Mouse (Mus musculus): ENCODE results near the gene Acvrl1. TPM values are rescaled to one million over a fixed set of nuclear protein-coding genes. Genes with fewer than 3 reads are reported as not detected.

The Acvrl1 gene
- polyA plus RNA-seq, 1 experiment from 2014 or later: 4.4 TPM

- H3K4me1 ChIP-seq (ENCODE audit: control insufficient read depth, insufficient read depth, low read length): peaks cover 15% of the 10 kb centered on the region
- H3K9me3 ChIP-seq (ENCODE audit: control insufficient read depth, low read length): no peaks in the 10 kb centered on the region
- H3K27me3 ChIP-seq (ENCODE audit: control insufficient read depth, insufficient read depth, low read length): no peaks in the 10 kb centered on the region
- no peak overlapping the region for H3K27ac ChIP-seq (replicated peaks; ENCODE audit: low read depth, low read length)
- DNase-seq: peak; percentile 62
- WGBS: 30% methylated on average over 4 of the region's 4 CpGs
- no peak for ATAC-seq (ENCODE audit: low FRiP score, low TSS enrichment)
- H3K4me3 ChIP-seq (replicated peaks; ENCODE audit: low read depth, low read length): no peak overlapping the region
- H3K4me2 ChIP-seq (ENCODE audit: low read length): no peak overlapping the region
- H3K36me3 ChIP-seq (ENCODE audit: control insufficient read depth, insufficient read depth, low read length): no peaks in the 10 kb centered on the region
- H3K9ac ChIP-seq (replicated peaks; ENCODE audit: low read length): no peak overlapping the region
Measured at GRCm38 (mm10) chr15:101088291-101088690, 40.0 kb upstream of the Acvrl1 start.

GRCm38 (mm10) chr15:101091551-101091950 is 36.8 kb upstream of the Acvrl1 start:
- no peaks in the 10 kb centered on the region for H3K27me3 ChIP-seq (ENCODE audit: control insufficient read depth, insufficient read depth, low read length)
- H3K9ac ChIP-seq (replicated peaks; ENCODE audit: low read length): no peak overlapping the region
- no peak overlapping the region for H3K27ac ChIP-seq (replicated peaks; ENCODE audit: low read depth, low read length)
- ATAC-seq (ENCODE audit: low FRiP score, low TSS enrichment): no peak
- H3K9me3 ChIP-seq (ENCODE audit: control insufficient read depth, low read length): no peaks in the 10 kb centered on the region
- no peak overlapping the region for H3K4me2 ChIP-seq (ENCODE audit: low read length)
- peaks cover 26% of the 10 kb centered on the region for H3K4me1 ChIP-seq (ENCODE audit: control insufficient read depth, insufficient read depth, low read length)
- DNase-seq: no peak
- 96% methylated on average over 8 of the region's 8 CpGs for WGBS
- no peak overlapping the region for H3K4me3 ChIP-seq (replicated peaks; ENCODE audit: low read depth, low read length)
- no peaks in the 10 kb centered on the region for H3K36me3 ChIP-seq (ENCODE audit: control insufficient read depth, insufficient read depth, low read length)

GRCm38 (mm10) chr15:101092121-101092828 is 36.0 kb upstream of the Acvrl1 start:
- peak overlapping the region; percentile 34 for H3K4me2 ChIP-seq (ENCODE audit: low read length)
- H3K27ac ChIP-seq (replicated peaks; ENCODE audit: low read depth, low read length): peak overlapping the region; percentile 67
- H3K36me3 ChIP-seq (ENCODE audit: control insufficient read depth, insufficient read depth, low read length): no peaks in the 10 kb centered on the region
- no peaks in the 10 kb centered on the region for H3K27me3 ChIP-seq (ENCODE audit: control insufficient read depth, insufficient read depth, low read length)
- 24% methylated on average over 14 of the region's 14 CpGs for WGBS
- no peaks in the 10 kb centered on the region for H3K9me3 ChIP-seq (ENCODE audit: control insufficient read depth, low read length)
- peaks cover 27% of the 10 kb centered on the region for H3K4me1 ChIP-seq (ENCODE audit: control insufficient read depth, insufficient read depth, low read length)
- DNase-seq (peak; percentile 52), ATAC-seq (ENCODE audit: low FRiP score, low TSS enrichment) (peak; percentile 44; the same call in 1 of the 2 replicates)
- no peak overlapping the region for H3K4me3 ChIP-seq (replicated peaks; ENCODE audit: low read depth, low read length)
- H3K9ac ChIP-seq (replicated peaks; ENCODE audit: low read length): no peak overlapping the region

GRCm38 (mm10) chr15:101092829-101093648 is 35.3 kb upstream of the Acvrl1 start:
- DNase-seq (peak; percentile 81), ATAC-seq (ENCODE audit: low FRiP score, low TSS enrichment) (peak; percentile 88)
- Histone ChIP-seq H3K27ac (replicated peaks; ENCODE audit: low read depth, low read length) (peak overlapping the region; percentile 67), H3K4me2 (ENCODE audit: low read length) (peak overlapping the region; percentile 34), H3K4me3 (replicated peaks; ENCODE audit: low read depth, low read length) (no peak overlapping the region), H3K9me3 (ENCODE audit: control insufficient read depth, low read length) (no peaks in the 10 kb centered on the region), H3K4me1 (ENCODE audit: control insufficient read depth, insufficient read depth, low read length) (peaks cover 34% of the 10 kb centered on the region), H3K36me3 (ENCODE audit: control insufficient read depth, insufficient read depth, low read length) (no peaks in the 10 kb centered on the region), H3K9ac (replicated peaks; ENCODE audit: low read length) (no peak overlapping the region), H3K27me3 (ENCODE audit: control insufficient read depth, insufficient read depth, low read length) (no peaks in the 10 kb centered on the region)
- 7% methylated on average over 25 of the region's 25 CpGs for WGBS

- Histone ChIP-seq H3K4me3 (replicated peaks; ENCODE audit: low read depth, low read length) (no peak overlapping the region), H3K9me3 (ENCODE audit: control insufficient read depth, low read length) (no peaks in the 10 kb centered on the region), H3K4me1 (ENCODE audit: control insufficient read depth, insufficient read depth, low read length) (peaks cover 33% of the 10 kb centered on the region), H3K4me2 (ENCODE audit: low read length) (no peak overlapping the region), H3K27me3 (ENCODE audit: control insufficient read depth, insufficient read depth, low read length) (no peaks in the 10 kb centered on the region), H3K36me3 (ENCODE audit: control insufficient read depth, insufficient read depth, low read length) (no peaks in the 10 kb centered on the region), H3K27ac (replicated peaks; ENCODE audit: low read depth, low read length) (peak overlapping the region; percentile 67; the same call in 1 of the 2 replicates), H3K9ac (replicated peaks; ENCODE audit: low read length) (no peak overlapping the region)
- ATAC-seq (ENCODE audit: low FRiP score, low TSS enrichment): no peak
- DNase-seq: no peak
- WGBS: 37% methylated on average over 6 of the region's 6 CpGs
Measured at GRCm38 (mm10) chr15:101093988-101094387, 34.3 kb upstream of the Acvrl1 start.

GRCm38 (mm10) chr15:101094979-101095378 is 33.3 kb upstream of the Acvrl1 start:
- 68% methylated on average over 9 of the region's 9 CpGs for WGBS
- H3K4me2 ChIP-seq (ENCODE audit: low read length): no peak overlapping the region
- no peak for DNase-seq

GRCm38 (mm10) chr15:101095392-101095791 is 32.9 kb upstream of the Acvrl1 start:
- Histone ChIP-seq H3K27me3 (ENCODE audit: control insufficient read depth, insufficient read depth, low read length) (no peaks in the 10 kb centered on the region), H3K4me1 (ENCODE audit: control insufficient read depth, insufficient read depth, low read length) (peaks cover 33% of the 10 kb centered on the region), H3K9me3 (ENCODE audit: control insufficient read depth, low read length) (no peaks in the 10 kb centered on the region), H3K4me3 (replicated peaks; ENCODE audit: low read depth, low read length) (no peak overlapping the region), H3K4me2 (ENCODE audit: low read length) (no peak overlapping the region), H3K36me3 (ENCODE audit: control insufficient read depth, insufficient read depth, low read length) (no peaks in the 10 kb centered on the region), H3K27ac (replicated peaks; ENCODE audit: low read depth, low read length) (no peak overlapping the region), H3K9ac (replicated peaks; ENCODE audit: low read length) (no peak overlapping the region)
- ATAC-seq (ENCODE audit: low FRiP score, low TSS enrichment): no peak
- no peak for DNase-seq
- 52% methylated on average over 3 of the region's 3 CpGs for WGBS

More at GRCm38 (mm10) chr15:101094979-101095378, 33.3 kb upstream of the Acvrl1 start:
- Histone ChIP-seq H3K9ac (replicated peaks; ENCODE audit: low read length) (no peak overlapping the region), H3K4me3 (replicated peaks; ENCODE audit: low read depth, low read length) (no peak overlapping the region), H3K9me3 (ENCODE audit: control insufficient read depth, low read length) (no peaks in the 10 kb centered on the region), H3K27ac (replicated peaks; ENCODE audit: low read depth, low read length) (no peak overlapping the region), H3K36me3 (ENCODE audit: control insufficient read depth, insufficient read depth, low read length) (no peaks in the 10 kb centered on the region), H3K27me3 (ENCODE audit: control insufficient read depth, insufficient read depth, low read length) (no peaks in the 10 kb centered on the region), H3K4me1 (ENCODE audit: control insufficient read depth, insufficient read depth, low read length) (peaks cover 33% of the 10 kb centered on the region)
- ATAC-seq (ENCODE audit: low FRiP score, low TSS enrichment): no peak

- Histone ChIP-seq H3K9me3 (ENCODE audit: control insufficient read depth, low read length) (no peaks in the 10 kb centered on the region), H3K4me1 (ENCODE audit: control insufficient read depth, insufficient read depth, low read length) (peaks cover 25% of the 10 kb centered on the region), H3K27me3 (ENCODE audit: control insufficient read depth, insufficient read depth, low read length) (no peaks in the 10 kb centered on the region), H3K36me3 (ENCODE audit: control insufficient read depth, insufficient read depth, low read length) (no peaks in the 10 kb centered on the region), H3K27ac (replicated peaks; ENCODE audit: low read depth, low read length) (no peak overlapping the region), H3K4me3 (replicated peaks; ENCODE audit: low read depth, low read length) (no peak overlapping the region), H3K9ac (replicated peaks; ENCODE audit: low read length) (peak overlapping the region; percentile 18), H3K4me2 (ENCODE audit: low read length) (peak overlapping the region; percentile 45)
- no peak; the same call in 1 of the 2 replicates for ATAC-seq (ENCODE audit: low FRiP score, low TSS enrichment)
- peak; percentile 78 for DNase-seq
- 2% methylated on average over 28 of the region's 28 CpGs for WGBS
Measured at GRCm38 (mm10) chr15:101097985-101098651, 30.2 kb upstream of the Acvrl1 start.
